Mouse (Mus musculus) thymus, adult 2 months (tissue): Measurements from ENCODE around the gene Olfr1243.
"Not testable (repeated sequence)": the region's sequence is repeated elsewhere in the genome, so short reads cannot be mapped to it uniquely, and the experiment has no call there.

Experiments used
- CTCF ChIP-seq: fragments of 200-500 bp; IDR thresholded peaks from 2 replicates; pipeline ENCODE4 v1.5.1; 2012; ENCODE audit warnings: mild to moderate bottlenecking, control low read depth, low read length, moderate library complexity, borderline replicate concordance; ENCODE audit not compliant: control insufficient read depth, poor library complexity, insufficient read depth; ENCODE audit errors: extremely low read depth
- POLR2A ChIP-seq: fragments of 200-500 bp; IDR thresholded peaks from 2 replicates; pipeline ENCODE4 v1.6.1; 2012; ENCODE audit warnings: mild to moderate bottlenecking, low read length, control low read depth, moderate library complexity; ENCODE audit not compliant: control insufficient read depth, poor library complexity, insufficient read depth; ENCODE audit errors: extremely low read depth

- TF ChIP-seq POLR2A, CTCF: not testable (repeated sequence)
Observed at GRCm38 (mm10) chr2:89562706-89563105, 31.4 kb upstream of the Olfr1243 start.
